Mouse (Mus musculus) mouse trophoblast stem cell (cell line): Measurements from ENCODE around the gene Dnah7b.
"Not testable (repeated sequence)": the region's sequence is repeated elsewhere in the genome, so short reads cannot be mapped to it uniquely, and the experiment has no call there.

Source experiments
- in situ Hi-C, 2 experiments: fragments of 300-500 bp; cut with MseI, MboI; formaldehyde crosslinking; loops; 2 replicates in 1 of 2; 3 replicates in 1 of 2; pipeline ENCODE4 v1.15.1; 2025

The Dnah7b gene

DNA sequence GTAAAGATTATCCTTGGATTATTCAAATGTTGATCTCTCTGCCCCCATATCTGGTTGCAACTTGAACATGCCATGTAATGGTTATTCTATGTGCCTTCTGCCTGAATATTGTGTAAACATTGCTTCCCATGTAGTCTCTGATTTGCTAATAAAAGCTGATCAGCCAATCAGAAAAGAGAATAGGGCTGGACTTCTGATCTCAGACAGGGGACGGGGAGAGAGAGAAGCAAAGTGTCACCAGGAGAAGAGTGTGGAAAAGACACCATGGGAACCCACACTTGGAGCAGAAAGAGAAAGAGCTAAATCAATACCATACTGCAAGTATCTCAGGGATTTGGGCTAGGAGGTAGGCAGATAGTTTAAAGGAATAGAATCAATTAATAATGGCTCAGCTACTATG lies at the start of gene Dnah7b:
Gene Dnah7b (plus strand): TSS at position 301 of the 400 bp plus-strand sequence.
- in situ Hi-C loops = loop anchor here (10.0 to 25.0 kb wide), 2 partner anchors 346 to 349 kb away; no protein-coding TSS in a partner anchor

DNA sequence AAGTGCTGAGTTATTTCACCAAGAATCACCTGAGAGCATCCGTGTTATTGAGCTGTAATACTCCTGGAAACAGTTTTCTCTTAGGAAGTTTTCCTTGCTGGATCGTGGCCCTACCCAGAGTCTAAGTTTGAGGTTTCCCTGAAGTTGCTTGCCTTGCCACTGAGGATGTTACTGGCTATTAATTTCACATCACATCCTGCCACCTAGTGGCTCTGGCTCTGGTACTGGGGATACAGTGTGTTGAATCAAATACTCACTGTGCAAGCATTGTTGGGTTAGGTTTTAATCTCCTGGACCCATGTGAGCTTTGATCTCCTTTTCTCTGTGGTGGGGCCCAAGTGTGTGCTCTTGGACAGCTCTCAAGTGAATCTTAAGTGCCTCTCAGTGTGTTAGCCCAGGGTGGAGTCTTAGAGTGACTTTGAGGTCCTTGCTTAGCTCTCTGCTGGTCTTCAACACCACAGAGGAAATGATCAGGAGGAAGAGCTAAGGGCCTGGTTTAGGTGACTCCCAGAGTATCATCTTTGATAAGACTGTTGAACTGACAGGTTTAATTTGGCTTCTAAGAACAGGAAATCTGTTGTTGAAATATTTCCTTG lies 47.6 kb upstream of the Dnah7b start:
- in situ Hi-C loops = no loop called here

DNA sequence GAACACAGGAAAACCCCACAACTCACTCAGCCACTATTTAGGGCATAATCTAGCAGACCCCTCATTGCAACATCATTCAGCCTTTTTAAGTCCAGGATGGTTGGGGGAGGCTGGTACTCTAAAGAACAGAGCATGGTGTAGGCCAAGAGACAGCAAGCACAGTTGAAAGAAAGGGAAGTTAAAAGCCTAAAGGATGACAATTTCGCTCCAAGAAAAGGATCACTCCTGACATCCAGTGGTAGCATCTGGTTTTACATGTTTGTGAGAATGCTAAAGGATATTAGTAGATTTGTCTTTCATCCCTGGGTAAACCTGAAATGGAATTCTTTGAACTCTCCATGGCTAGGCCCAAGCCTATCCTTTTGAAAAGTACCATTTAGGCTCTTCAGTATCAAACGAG lies 43.9 kb upstream of the Dnah7b start:
- in situ Hi-C loops = loop anchor here (5.0 kb wide), 2 partner anchors 195 to 200 kb away; no protein-coding TSS in a partner anchor

DNA sequence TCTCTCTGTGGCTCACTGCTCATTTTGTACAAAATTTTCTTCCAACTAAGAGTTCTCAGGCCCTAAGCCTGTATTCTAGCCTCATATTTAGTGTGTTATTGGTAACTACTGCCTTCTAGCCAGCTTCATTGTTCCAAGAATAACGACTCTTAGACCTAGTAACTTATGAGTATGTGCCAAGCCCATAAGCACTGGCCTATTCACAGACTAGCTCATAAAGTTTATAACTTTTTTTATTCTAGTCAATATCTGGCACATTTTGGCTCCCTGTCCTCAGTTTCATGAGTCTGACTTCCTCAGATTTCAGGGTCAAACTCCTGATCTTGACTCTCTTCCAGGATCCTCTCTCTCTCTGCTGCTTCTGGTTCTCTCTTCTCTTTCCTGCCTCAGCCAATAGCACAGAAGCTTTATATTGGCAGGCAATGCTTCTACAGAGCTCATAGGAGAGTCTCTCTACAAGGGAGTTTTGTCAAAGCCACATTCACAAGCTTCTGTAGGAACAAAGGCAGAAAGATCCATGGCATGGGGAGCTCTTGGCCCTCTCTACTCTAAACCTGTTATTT lies 34.0 kb upstream of the Dnah7b start:
- in situ Hi-C loops = no loop called here

DNA sequence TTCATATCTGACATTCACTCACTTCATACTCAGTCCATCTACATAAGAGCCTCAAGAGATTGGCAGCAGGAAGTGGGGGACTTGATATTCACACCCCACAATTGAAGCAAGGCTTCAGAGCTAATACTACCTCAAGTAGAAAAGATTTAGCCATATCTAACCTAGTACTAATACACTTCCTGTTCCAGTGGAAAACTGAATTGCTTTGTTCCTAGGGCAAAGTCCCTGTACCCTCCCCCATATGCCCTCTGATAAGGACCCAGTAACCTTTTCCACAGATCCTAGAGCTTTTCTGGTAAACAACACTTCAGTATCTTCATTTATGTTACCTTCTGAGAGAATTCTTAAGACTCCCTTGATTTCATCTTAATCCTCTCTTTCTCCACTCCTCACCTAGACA lies 17.9 kb upstream of the Dnah7b start:
- in situ Hi-C loops = no loop called here

DNA sequence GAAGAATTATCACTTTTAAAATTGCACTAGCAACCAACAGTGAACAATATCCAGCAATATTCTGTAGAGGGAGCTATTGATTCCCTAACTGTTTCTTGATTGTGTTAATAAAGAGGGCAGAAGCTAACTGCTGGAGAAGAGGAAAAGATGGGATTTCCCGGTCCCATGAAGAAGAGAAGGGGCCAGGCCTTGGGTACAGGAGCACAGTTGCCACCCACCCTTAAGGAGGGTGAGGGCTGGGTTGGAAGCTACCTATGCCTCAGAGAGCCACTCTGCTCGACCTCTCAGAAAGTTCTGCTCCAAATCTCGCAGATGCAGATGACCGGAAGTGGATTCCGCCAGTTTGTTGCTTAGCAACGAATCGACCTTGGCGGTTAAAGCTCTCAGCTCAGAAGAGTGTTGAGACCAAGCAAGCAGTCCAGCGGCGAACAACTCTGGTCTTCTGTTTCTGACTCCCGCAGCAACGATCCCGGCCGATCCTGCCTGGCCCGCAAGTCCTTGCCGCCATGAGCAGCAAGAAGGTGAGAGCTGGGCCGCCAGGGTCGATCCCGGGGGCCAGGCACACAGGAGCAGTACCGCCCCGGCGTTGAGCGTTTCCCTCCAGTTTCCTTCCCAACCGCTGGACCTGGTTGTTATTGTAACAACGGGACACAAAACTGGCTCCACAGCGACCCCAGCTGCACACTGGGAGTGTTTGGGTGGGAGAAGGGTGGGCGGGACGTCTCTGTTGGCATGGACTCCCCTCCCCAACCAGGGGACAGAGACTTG lies 553 bp downstream of the Dnah7b start:
- in situ Hi-C loops = loop anchor here (10.0 to 25.0 kb wide), 2 partner anchors 346 to 348 kb away; no protein-coding TSS in a partner anchor

DNA sequence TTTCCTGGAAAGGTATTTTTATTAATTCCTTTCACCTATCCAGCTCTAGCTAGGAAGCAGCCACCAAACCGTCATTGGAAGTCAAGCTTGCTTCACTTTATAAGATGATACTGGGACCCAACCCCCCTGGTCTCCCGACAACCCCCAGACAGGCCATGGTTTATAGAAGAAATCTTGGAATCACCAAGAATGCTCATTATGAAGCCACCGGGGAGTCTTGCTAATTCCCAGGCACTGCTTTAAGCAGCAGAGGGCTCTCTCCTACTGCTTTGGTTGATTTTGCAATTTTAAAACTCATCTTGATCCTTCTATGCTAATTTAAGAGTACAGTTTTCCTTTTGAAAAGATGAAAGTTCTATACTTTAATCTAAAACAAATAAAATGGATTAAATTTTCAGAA lies 2.7 kb downstream of the Dnah7b start:
- in situ Hi-C loops = loop anchor here (10.0 to 25.0 kb wide), 2 partner anchors 344 to 346 kb away; no protein-coding TSS in a partner anchor

DNA sequence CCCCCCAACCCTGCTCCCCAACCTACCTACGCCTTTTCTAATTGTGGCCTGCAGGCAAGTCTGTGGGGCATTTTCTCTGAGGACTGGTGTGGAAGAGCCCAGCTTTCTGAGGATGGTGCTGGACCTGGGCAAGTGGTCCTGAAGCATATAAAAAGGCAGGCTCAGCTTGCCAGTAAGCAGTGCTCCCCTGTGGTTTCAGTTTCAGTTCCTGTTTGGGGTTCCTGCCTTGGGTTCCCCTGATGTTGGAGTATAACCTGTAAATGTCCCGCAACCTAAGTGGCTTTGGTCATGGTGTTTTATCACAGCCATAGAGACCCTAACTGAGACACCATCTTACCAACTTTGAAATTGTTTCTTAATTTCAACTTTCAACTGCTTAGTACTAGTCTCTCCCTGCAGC lies 11.8 kb downstream of the Dnah7b start:
- in situ Hi-C loops = no loop called here

DNA sequence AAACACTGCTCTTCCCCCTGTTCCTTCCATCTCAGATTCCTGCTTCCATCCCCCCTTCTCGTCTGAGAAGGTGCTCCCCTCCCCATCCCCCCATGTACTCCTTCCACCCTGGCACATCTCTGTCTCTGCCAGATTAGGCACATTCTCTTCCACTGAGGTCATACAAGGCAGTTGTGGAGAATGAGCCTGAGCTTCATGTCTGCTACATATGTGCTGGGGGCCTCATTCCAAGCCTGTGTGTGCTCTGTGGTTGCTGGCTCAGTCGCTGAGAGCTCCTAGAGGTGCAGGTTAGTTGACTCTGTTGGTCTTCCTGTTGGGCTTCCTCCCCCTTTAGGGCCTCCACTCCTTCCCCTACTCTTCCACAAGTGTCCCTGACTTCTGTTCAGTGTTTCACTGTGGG lies 34.4 kb downstream of the Dnah7b start:
- in situ Hi-C loops = no loop called here

DNA sequence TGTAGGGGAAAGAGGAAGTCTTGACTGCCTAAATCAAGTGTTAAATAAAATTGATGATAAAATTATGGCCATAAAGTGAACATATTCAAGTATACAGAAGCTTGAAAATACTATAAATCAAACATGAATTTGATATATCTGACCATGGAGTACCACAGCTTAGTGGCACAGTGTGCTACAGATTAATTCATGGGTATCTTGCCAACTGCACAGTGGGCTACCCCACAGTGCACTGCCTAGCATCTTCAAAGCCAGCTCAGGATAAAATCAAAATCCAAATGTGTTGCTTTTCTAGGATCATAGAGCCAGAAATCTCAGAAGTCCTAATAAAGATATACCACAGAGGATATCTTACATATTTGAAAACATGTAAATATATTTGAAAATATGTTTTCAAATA lies 46.5 kb downstream of the Dnah7b start:
- in situ Hi-C loops = not testable (repeated sequence)

DNA sequence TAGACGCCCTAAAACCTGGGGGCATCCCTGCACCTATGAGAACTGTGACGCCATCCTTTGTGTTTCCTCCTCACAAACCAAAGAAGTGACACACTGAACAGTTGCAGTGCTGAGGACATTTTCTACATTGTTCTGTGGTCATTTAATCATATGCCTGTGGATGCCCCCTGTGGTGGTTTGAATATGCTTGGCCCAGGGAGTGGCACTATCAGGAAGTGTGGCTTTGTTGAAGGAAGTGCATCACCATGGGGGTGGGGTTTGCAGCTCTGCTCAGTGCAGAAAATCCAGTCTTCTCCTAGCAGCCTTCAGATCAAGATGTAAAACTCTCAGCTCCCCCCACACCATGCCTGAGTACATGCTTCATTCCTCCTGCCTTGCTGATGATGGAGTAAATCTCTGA lies 51.1 kb downstream of the Dnah7b start:
- in situ Hi-C loops = not testable (repeated sequence)

DNA sequence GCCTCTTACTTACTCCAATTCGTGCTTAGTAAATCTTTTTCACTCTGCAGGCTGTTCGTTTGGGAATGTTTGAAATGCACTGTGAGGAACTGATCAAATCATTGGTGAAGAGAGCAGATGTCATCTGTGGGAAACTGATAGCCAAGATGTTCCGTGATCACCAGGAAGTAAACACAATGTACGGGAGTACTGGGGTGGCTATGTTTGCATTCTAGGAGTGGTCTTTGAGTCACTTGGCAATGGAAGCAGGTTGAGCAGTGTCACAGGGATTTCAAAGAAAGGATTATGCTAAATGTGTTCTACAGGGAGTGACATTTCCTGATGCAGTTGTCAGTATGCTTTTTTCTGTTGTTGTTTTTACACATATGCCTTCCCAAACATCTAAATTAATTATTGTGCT lies 61.9 kb downstream of the Dnah7b start:
- in situ Hi-C loops = no loop called here

DNA sequence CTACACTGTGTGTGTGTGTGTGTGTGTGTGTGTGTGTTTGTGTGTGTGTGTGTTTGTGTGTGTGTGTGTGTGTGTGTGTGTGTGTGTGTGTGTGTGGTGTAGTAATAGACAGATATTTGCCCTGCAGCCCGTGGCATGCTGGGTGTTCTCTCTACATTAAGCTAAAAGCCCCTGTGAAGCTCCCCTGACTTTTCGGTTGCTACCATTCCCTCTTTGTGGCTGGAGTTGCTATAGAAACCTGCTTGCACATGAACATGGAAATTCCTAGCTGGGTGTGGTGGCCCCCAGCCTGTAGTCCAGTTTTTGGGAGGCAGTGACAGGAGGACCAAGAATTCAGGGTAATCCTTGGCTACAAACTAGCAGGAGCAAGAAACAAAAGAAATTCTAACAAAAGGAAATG lies 130.7 kb downstream of the Dnah7b start:
- in situ Hi-C loops = not testable (repeated sequence)

DNA sequence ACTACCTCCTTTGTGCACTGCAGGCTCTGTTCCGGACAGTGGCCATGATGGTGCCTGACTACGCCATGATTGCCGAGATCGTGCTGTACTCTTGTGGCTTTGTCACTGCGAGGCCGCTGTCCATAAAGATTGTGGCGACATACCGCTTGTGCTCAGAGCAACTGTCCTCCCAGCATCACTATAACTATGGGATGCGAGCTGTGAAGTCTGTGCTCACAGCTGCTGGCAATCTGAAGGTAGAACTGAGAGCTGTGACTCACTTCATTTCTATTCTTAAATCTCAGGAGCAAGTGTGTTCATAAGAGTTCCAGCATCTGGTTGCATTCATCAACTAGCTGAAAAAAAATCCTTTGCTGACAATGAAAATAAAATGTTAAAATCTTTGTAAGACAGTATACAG lies 135.1 kb downstream of the Dnah7b start:
- in situ Hi-C loops = not testable (repeated sequence)

DNA sequence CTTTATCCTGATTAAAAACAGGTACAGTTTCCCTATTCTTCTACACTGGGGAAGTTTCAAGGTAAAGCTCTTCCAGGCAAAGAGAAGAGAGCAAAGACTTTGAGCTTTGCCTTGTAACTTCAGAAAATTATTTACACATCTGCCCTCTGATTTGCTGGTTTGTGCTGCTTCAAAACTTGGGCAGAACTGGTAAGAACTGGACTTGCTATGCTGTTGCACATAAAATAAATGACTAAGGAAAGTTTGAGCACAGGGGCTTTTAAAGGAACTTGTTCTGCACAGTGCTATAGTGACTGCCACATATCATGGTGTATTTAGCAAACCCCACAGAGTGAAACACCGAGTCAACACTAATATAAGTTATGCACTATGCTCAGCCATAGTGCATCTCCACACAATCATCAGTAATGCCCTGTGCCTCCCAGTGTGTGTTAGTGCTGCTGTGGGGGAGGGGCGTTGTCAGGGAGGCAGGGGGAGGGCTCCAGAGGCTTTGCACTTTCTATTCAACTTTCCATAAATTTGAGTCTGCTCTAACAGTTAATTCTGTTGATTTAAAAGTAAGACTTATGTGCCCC lies 144.0 kb downstream of the Dnah7b start:
- in situ Hi-C loops = not testable (repeated sequence)

DNA sequence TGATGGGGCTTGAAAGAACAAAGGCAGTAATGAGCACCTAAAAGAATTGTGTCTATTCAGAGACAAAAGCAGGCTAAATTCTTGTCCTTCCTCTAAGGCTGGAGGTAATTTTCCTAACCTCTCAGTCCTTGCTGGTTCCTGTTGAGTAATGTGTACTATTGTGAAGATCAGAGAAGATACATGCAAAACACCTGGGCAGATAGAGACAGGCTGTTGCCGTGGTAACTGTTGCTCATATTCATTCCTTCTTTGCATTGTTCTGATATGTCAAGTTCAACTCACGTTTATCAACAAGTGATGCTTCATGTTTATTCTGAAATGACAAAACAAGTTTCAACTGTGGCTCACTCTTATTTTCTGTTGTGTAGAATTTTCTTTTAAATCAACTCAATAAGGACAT lies 156.6 kb downstream of the Dnah7b start:
- in situ Hi-C loops = not testable (repeated sequence)

DNA sequence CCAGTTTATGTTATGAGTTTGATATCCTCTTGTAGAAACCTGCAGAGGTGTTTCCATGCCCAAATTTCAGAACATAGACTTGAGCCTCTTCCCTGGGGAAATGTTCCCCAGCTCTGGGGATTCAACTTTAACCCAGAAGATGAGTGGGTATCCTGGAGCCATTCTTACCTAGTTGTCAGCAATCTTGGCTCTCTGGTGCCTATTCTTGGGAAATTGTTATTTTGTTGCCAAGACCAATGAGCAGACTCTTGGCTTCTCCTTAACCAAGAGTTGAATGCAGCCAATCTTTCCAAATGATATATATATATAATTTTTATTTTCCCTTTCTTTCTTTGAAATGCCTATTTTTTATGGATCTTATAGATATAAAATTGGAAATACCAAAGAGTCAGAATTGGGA lies 160.0 kb downstream of the Dnah7b start:
- in situ Hi-C loops = not testable (repeated sequence)

DNA sequence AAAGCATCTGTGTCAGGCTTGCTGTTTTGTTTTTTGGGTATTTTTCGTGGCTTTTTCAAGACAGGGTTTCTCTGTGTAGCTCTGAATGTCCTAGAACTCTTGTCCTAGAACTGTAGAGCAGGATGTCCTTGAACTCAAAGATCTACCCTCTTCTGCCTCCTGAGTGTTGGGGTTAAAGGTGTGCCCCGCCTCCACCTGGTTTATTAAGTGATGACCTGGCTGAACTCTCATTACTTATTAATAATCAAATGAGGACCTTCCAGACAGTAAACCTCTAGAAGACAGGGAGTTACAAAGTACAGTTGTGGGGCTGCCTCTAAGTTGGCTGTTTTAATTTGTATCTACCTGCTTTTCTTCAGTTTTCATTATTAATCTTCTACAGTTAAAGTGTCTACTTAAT lies 202.7 kb downstream of the Dnah7b start:
- in situ Hi-C loops = not testable (repeated sequence)

DNA sequence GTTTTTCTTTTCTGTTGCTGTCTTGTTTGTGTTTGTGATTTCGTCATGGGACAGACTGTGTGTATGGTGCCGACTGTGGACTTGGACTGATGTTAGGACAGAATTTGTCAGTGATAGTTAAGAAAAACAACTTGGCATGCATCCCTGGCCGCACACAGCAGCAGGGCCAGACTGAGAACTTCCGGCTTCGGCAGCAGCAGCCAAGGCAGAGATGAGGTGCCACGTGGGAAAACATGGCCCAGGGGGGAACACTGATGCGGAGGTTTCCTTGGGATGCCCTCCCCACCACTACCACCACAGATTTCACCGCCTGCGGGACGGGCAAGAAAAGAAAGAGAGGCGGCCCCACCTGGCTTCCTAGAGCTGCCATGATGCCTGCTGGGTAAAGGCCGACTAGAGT lies 205.8 kb downstream of the Dnah7b start:
- in situ Hi-C loops = no loop called here

DNA sequence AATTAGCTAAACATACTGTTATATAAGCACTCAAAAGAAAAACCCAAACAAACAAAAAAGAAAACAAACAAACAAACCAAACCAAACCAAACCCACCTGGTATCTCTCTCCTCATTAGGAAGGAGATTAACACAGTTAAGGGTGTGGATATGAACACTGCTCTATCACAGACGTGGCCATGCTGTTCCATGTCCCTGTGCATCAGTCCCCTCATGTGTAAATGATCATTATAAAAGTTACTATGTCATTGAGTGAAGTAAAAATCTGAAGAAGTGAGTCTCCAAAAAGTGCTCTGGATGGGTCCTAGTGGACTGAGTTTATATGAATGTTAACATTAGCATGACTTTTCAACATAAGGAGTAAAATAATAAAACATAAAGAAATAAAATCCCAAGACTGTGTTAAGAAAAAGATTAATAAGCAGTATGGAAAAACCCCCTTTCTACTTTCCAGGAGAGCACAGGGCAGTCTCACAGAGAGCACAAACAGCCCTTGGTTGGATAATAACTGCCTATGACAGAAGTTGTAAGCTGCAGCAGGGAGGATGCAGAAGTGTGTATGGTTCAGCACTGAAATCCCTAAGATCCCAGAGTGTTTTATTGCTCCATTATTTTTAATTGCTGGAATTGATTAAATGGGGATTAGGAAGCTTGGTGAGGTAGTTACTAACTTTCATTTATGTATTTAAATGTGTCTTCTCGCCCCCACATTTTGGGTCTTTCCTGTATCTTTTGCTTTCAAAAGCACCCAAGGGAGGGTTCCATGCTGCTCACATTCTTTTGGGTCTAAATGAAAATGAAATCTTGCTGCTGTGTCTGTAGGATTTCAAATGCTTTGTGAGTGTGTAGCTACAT lies 212.2 kb downstream of the Dnah7b start:
- in situ Hi-C loops = not testable (repeated sequence)

DNA sequence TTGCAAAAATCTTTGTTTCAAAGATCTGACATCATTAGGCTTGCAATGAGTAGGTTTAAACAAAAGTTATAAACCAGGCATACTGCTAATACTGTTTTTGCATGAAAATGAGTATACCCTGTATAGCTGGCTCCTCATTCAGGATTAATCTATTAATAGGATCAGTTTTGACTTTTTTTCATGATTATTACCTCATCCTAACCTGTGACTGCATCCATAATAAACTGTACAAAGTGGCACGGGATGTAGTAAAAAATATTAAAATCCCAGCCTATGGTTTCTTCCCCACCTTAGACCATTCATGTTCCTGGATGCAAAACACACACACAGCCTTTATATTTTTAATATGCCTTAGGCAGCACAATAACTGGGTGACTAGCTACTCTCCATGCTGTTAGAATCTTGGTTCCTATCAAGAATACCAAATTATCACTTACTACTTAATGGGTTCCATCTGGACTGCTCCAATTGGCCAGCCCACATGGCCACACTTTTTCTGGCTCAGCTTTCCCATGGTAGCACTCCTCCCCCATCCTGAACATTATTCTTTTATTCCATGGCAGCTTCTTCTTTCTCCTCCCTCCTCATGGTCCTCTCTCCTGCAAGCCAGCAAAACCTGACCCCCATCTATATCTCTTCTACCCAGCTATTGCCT lies 212.9 kb downstream of the Dnah7b start:
- in situ Hi-C loops = not testable (repeated sequence)
